Mouse (Mus musculus): ENCODE measurements around the gene Tinf2. TPM values are rescaled to one million over a fixed set of nuclear protein-coding genes. Genes with fewer than 3 reads are reported as not detected.

Gene Tinf2
- polyA plus RNA-seq, 1 experiment: 26.8 TPM

DNA sequence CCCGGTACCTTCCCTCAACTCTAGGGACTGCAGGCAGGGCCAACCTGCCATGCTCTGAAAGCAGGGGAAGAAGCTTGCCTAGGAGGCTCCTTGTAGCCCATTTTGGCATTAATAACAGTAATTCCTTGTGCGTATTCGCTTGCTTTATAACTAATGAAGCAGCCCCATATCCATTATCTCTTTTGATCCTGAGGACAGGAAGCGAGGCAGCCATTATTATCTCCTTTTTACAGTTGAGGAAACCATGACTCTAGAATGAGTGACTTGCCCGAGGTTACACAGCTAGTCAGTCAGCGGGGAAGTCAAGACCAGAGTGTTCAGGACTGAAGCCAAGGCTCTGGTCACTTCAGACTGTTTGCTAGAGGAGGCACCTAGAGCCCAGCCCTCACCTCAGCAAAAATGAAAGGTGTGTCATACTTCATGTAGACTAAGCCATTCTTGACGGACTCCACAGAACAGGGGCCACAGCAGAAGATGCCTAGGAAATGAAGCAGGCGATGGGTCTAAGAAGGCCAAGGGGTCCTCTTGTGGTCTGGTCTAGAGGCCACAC, 24.5 kb upstream of the Tinf2 start:
- no peaks in the 10 kb centered on the region; the same call in 1 of the 2 replicates for H3K4me1 ChIP-seq (ENCODE audit: control insufficient read depth, insufficient read depth, low read length)
- H3K27me3 ChIP-seq (ENCODE audit: control insufficient read depth, insufficient read depth, low read length): no peaks in the 10 kb centered on the region
- no peak overlapping the region for H3K27ac ChIP-seq (ENCODE audit: control insufficient read depth, insufficient read depth, low read depth, low read length)

DNA sequence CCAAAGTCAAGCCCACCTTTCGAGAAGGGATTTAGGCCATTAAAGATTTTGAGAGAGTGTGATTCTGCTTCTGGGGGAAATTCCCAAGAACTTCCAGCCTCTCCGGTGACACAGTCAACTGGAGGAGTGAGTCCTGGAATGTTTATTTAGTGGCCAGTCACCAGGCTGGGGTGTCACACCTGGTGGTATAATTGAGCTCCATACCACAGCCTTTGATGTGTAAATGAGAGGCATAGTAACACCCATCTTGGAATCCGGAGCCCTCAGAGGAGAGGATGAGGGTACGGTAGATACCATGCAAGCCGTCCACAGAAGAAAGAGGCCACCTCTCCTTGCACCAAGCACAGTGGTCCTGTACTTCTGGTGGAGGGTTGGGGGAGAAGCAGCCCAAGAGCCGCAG, 21.1 kb upstream of the Tinf2 start:
- Histone ChIP-seq H3K4me3 (ENCODE audit: control insufficient read depth, low read depth, low read length) (no peak overlapping the region), H3K36me3 (ENCODE audit: control insufficient read depth, insufficient read depth, low read length) (no peaks in the 10 kb centered on the region), H3K27ac (ENCODE audit: control insufficient read depth, insufficient read depth, low read depth, low read length) (no peak overlapping the region), H3K4me1 (ENCODE audit: control insufficient read depth, insufficient read depth, low read length) (no peaks in the 10 kb centered on the region), H3K27me3 (ENCODE audit: control insufficient read depth, insufficient read depth, low read length) (no peaks in the 10 kb centered on the region)
- TF ChIP-seq CTCF (IDR thresholded peaks at IDR 0.05; ENCODE audit: control insufficient read depth, insufficient read depth, insufficient replicate concordance, low read depth, low read length) (no peak), POLR2A (IDR thresholded peaks at IDR 0.05; ENCODE audit: control insufficient read depth, low read depth, low read length) (no peak)

More for the DNA sequence above, 24.5 kb upstream of the Tinf2 start:
- Histone ChIP-seq H3K36me3 (ENCODE audit: control insufficient read depth, insufficient read depth, low read length) (no peaks in the 10 kb centered on the region), H3K4me3 (ENCODE audit: control insufficient read depth, low read depth, low read length) (no peak overlapping the region)
- TF ChIP-seq CTCF (IDR thresholded peaks at IDR 0.05; ENCODE audit: control insufficient read depth, insufficient read depth, insufficient replicate concordance, low read depth, low read length) (no peak), POLR2A (IDR thresholded peaks at IDR 0.05; ENCODE audit: control insufficient read depth, low read depth, low read length) (no peak)

DNA sequence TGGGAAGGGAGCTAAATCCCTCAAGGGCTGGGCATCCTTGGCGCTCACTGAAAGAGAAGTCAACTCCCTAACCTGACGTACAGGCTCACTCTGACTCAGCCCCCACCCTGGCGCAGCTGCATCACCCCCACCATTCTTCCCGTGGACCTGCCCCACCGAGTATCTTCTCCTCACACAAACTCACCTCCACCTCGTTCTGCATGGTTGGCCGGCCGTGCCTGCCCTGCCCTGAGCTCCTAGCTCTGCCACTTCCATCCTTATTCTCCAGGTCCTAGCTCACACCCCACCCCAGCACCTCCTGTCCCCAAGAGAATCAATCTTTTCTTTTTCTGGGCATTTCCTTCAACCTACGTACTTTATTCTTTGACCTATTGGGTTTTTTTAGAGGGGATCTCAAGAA, 19.5 kb upstream of the Tinf2 start:
- H3K4me1 ChIP-seq (ENCODE audit: control insufficient read depth, insufficient read depth, low read length): no peaks in the 10 kb centered on the region
- no peaks in the 10 kb centered on the region for H3K36me3 ChIP-seq (ENCODE audit: control insufficient read depth, insufficient read depth, low read length)
- no peak overlapping the region for H3K27ac ChIP-seq (ENCODE audit: control insufficient read depth, insufficient read depth, low read depth, low read length)
- H3K27me3 ChIP-seq (ENCODE audit: control insufficient read depth, insufficient read depth, low read length): no peaks in the 10 kb centered on the region
- TF ChIP-seq POLR2A (IDR thresholded peaks at IDR 0.05; ENCODE audit: control insufficient read depth, low read depth, low read length) (no peak), CTCF (IDR thresholded peaks at IDR 0.05; ENCODE audit: control insufficient read depth, insufficient read depth, insufficient replicate concordance, low read depth, low read length) (no peak)
- H3K4me3 ChIP-seq (ENCODE audit: control insufficient read depth, low read depth, low read length): no peak overlapping the region

DNA sequence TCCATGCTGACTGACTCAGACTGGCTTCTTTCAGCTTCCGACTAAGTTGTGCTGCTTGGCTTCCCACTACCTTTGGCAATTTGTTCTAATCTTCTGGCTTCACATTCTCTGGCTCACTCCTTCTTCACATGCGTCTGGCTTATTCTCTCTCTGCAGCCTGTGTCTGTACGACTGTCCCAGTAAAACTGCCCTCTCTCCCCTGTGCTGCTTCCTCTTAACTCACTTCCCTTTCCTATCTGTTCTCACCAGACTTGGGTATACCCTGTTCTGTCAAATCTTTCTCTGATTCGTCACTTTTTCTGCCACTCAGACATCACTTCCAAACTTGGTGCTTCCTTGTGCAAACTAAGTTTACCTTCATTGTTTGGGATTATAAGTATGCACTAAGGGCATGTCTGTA, 15.6 kb upstream of the Tinf2 start:
- no peak overlapping the region for H3K27ac ChIP-seq (ENCODE audit: control insufficient read depth, insufficient read depth, low read depth, low read length)
- H3K4me1 ChIP-seq (ENCODE audit: control insufficient read depth, insufficient read depth, low read length): no peaks in the 10 kb centered on the region
- H3K27me3 ChIP-seq (ENCODE audit: control insufficient read depth, insufficient read depth, low read length): no peaks in the 10 kb centered on the region
- no peak for TF ChIP-seq CTCF (IDR thresholded peaks at IDR 0.05; ENCODE audit: control insufficient read depth, insufficient read depth, insufficient replicate concordance, low read depth, low read length)
- no peak for TF ChIP-seq POLR2A (IDR thresholded peaks at IDR 0.05; ENCODE audit: control insufficient read depth, low read depth, low read length)
- H3K4me3 ChIP-seq (ENCODE audit: control insufficient read depth, low read depth, low read length): no peak overlapping the region
- no peaks in the 10 kb centered on the region for H3K36me3 ChIP-seq (ENCODE audit: control insufficient read depth, insufficient read depth, low read length)

DNA sequence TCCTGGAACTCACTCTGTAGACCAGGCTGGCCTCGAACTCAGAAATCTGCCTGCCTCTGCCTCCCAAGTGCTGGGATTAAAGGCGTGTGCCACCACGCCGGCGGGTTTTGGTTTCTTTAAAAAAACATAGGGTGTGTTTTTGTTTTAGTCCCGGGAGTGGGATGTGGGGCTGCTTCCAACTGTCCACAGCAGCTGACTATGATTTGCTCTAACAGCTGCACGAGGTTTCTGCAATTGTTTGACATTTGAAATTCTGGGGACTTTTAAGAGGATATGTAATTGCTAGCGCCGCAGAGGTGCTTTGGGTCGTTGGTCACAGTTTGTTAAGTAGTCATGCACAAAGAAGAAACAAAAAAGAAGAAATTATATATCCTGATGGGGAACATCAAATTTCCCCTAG, 7.8 kb upstream of the Tinf2 start:
- H3K36me3 ChIP-seq (ENCODE audit: control insufficient read depth, insufficient read depth, low read length): no peaks in the 10 kb centered on the region
- no peak overlapping the region for H3K27ac ChIP-seq (ENCODE audit: control insufficient read depth, insufficient read depth, low read depth, low read length)
- no peak for TF ChIP-seq POLR2A (IDR thresholded peaks at IDR 0.05; ENCODE audit: control insufficient read depth, low read depth, low read length)
- TF ChIP-seq CTCF (IDR thresholded peaks at IDR 0.05; ENCODE audit: control insufficient read depth, insufficient read depth, insufficient replicate concordance, low read depth, low read length): no peak
- H3K4me1 ChIP-seq (ENCODE audit: control insufficient read depth, insufficient read depth, low read length): no peaks in the 10 kb centered on the region
- no peak overlapping the region for H3K4me3 ChIP-seq (ENCODE audit: control insufficient read depth, low read depth, low read length)
- no peaks in the 10 kb centered on the region for H3K27me3 ChIP-seq (ENCODE audit: control insufficient read depth, insufficient read depth, low read length)

DNA sequence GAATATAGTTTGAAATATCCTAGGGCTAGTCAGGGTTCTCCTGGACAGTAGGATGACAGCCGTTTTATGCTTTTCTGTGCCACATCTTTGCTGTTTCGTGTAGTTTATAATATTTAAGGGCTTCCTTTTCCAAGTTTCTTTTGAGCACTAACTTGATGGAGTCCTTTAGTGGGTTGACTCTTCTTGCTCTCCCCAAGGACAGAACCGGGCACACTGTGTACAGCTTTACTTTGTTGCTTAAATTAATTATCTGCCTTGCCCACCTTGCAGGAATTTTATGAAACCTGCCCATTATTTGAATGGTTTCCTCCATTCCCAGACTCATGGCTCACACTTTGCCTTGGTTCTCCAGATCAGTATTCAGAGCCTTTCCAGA, 486 bp upstream of the Tinf2 start:
- TF ChIP-seq CTCF (IDR thresholded peaks at IDR 0.05; ENCODE audit: control insufficient read depth, insufficient read depth, insufficient replicate concordance, low read depth, low read length) (no peak), POLR2A (IDR thresholded peaks at IDR 0.05; ENCODE audit: control insufficient read depth, low read depth, low read length) (no peak)
- Histone ChIP-seq H3K27me3 (ENCODE audit: control insufficient read depth, insufficient read depth, low read length) (no peaks in the 10 kb centered on the region), H3K36me3 (ENCODE audit: control insufficient read depth, insufficient read depth, low read length) (peaks cover 1% of the 10 kb centered on the region; the same call in 1 of the 2 replicates), H3K27ac (ENCODE audit: control insufficient read depth, insufficient read depth, low read depth, low read length) (peak overlapping the region; percentile 90), H3K4me1 (ENCODE audit: control insufficient read depth, insufficient read depth, low read length) (peaks cover 4% of the 10 kb centered on the region; the same call in 1 of the 2 replicates), H3K4me3 (ENCODE audit: control insufficient read depth, low read depth, low read length) (peak overlapping the region; percentile 97)

DNA sequence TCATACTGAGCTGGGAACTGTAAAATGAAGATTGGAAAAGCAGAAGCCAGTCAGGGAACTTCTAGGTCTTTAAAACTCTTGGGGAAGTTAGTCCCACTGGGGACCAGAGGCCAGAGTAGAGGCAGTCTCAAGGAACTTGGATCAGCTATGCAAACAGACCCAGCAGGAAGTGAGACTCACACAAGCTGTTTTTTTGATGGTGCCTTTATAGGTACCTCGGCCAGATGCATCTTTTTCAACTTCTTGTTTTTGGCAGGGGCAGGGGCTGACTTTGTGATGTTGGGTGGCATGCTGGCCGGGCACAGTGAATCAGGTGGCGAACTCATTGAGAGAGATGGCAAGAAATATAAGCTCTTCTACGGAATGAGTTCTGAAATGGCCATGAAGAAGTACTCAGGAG, 4.0 kb downstream of the Tinf2 start:
- H3K36me3 ChIP-seq (ENCODE audit: control insufficient read depth, insufficient read depth, low read length): peaks cover 7% of the 10 kb centered on the region
- TF ChIP-seq POLR2A (IDR thresholded peaks at IDR 0.05; ENCODE audit: control insufficient read depth, low read depth, low read length) (no peak), CTCF (IDR thresholded peaks at IDR 0.05; ENCODE audit: control insufficient read depth, insufficient read depth, insufficient replicate concordance, low read depth, low read length) (no peak)
- H3K4me1 ChIP-seq (ENCODE audit: control insufficient read depth, insufficient read depth, low read length): peaks cover 4% of the 10 kb centered on the region; the same call in 1 of the 2 replicates
- H3K4me3 ChIP-seq (ENCODE audit: control insufficient read depth, low read depth, low read length): no peak overlapping the region
- no peaks in the 10 kb centered on the region for H3K27me3 ChIP-seq (ENCODE audit: control insufficient read depth, insufficient read depth, low read length)
- no peak overlapping the region for H3K27ac ChIP-seq (ENCODE audit: control insufficient read depth, insufficient read depth, low read depth, low read length)

DNA sequence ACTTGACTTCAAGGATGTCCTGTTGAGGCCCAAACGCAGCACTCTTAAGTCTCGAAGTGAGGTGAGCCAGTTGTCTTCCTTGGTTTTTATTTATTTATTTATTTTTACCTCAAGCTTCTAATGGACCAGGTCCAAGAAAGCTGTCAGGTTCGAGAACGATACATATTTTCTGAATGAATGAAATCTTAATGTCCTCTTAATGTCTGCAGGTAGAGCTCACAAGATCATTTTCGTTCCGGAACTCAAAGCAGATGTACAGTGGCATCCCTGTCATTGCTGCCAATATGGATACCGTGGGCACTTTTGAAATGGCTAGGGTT, 8.9 kb downstream of the Tinf2 start:
- Histone ChIP-seq H3K4me3 (ENCODE audit: control insufficient read depth, low read depth, low read length) (peak overlapping the region; percentile 99; the same call in 1 of the 2 replicates), H3K27ac (ENCODE audit: control insufficient read depth, insufficient read depth, low read depth, low read length) (peak overlapping the region; percentile 93)
- TF ChIP-seq CTCF (IDR thresholded peaks at IDR 0.05; ENCODE audit: control insufficient read depth, insufficient read depth, insufficient replicate concordance, low read depth, low read length) (no peak), POLR2A (IDR thresholded peaks at IDR 0.05; ENCODE audit: control insufficient read depth, low read depth, low read length) (no peak)

More for the DNA sequence above, 8.9 kb downstream of the Tinf2 start:
- Histone ChIP-seq H3K36me3 (ENCODE audit: control insufficient read depth, insufficient read depth, low read length) (peaks cover 6% of the 10 kb centered on the region), H3K27me3 (ENCODE audit: control insufficient read depth, insufficient read depth, low read length) (no peaks in the 10 kb centered on the region), H3K4me1 (ENCODE audit: control insufficient read depth, insufficient read depth, low read length) (no peaks in the 10 kb centered on the region; the same call in 1 of the 2 replicates)

Data from testis, adult 2 months (tissue).